Mouse (Mus musculus): Measurements from ENCODE around the gene Bnc2. TPM values are rescaled to one million over a fixed set of nuclear protein-coding genes. Genes with fewer than 3 reads are reported as not detected.

Bnc2 gene
- polyA plus RNA-seq, 1 experiment from 2014 or later, result 4.4 TPM

GRCm38 (mm10) chr4:84358204-84358603 lies 316.9 kb downstream of the Bnc2 start:
- Histone ChIP-seq H3K36me3 (ENCODE audit: insufficient read depth, low read length) (no peaks in the 10 kb centered on the region), H3K9me3 (replicated peaks; ENCODE audit: low read length) (no peaks in the 10 kb centered on the region), H3K9ac (ENCODE audit: low read depth, low read length) (no peak overlapping the region), H3K27me3 (ENCODE audit: insufficient read depth, low read length) (no peaks in the 10 kb centered on the region), H3K4me2 (ENCODE audit: low read length) (no peak overlapping the region), H3K4me1 (replicated peaks; ENCODE audit: insufficient read depth, low read length) (no peaks in the 10 kb centered on the region), H3K27ac (no peak overlapping the region), H3K4me3 (replicated peaks; ENCODE audit: low read depth, low read length) (no peak overlapping the region)
- WGBS, result 85% methylated on average over 2 of the region's 2 CpGs
- DNase-seq (ENCODE audit: low spot score) (no peak), ATAC-seq (replicated peaks; ENCODE audit: low FRiP score, low read depth) (no peak)
- no peak for TF ChIP-seq CTCF (IDR thresholded peaks at IDR 0.05; ENCODE audit: low read depth)

DNA sequence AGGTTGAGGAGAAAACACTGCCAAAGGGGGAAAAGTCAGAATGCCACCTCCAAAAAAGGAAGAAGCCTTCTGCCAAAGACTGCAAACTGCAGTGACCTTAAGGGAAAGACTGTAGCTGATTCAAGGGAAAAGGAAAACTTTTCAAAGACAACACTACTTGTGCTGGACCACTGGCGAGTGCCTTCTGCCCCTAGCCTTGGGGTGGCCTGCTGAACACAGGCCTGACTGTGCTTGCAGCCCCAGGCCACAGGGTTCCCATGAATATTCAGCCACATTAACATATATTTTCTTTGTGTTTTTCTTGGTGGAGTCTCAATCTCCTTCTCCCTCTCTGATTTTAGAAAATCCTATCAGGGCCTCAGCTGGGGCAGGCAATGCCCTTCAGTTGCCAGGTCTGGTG lies 317.7 kb downstream of the Bnc2 start:
- H3K36me3 ChIP-seq (ENCODE audit: insufficient read depth, low read length), result no peaks in the 10 kb centered on the region
- H3K9me3 ChIP-seq (replicated peaks; ENCODE audit: low read length), result no peaks in the 10 kb centered on the region
- H3K4me3 ChIP-seq (replicated peaks; ENCODE audit: low read depth, low read length), result no peak overlapping the region
- no peak for DNase-seq (ENCODE audit: low spot score)
- WGBS, result 78% methylated on average over 1 of the region's 1 CpGs
- no peaks in the 10 kb centered on the region for H3K4me1 ChIP-seq (replicated peaks; ENCODE audit: insufficient read depth, low read length)
- no peak for TF ChIP-seq CTCF (IDR thresholded peaks at IDR 0.05; ENCODE audit: low read depth)
- H3K27ac ChIP-seq, result no peak overlapping the region
- H3K27me3 ChIP-seq (ENCODE audit: insufficient read depth, low read length), result no peaks in the 10 kb centered on the region
- no peak for ATAC-seq (replicated peaks; ENCODE audit: low FRiP score, low read depth)
- H3K9ac ChIP-seq (ENCODE audit: low read depth, low read length), result no peak overlapping the region
- no peak overlapping the region for H3K4me2 ChIP-seq (ENCODE audit: low read length)

DNA sequence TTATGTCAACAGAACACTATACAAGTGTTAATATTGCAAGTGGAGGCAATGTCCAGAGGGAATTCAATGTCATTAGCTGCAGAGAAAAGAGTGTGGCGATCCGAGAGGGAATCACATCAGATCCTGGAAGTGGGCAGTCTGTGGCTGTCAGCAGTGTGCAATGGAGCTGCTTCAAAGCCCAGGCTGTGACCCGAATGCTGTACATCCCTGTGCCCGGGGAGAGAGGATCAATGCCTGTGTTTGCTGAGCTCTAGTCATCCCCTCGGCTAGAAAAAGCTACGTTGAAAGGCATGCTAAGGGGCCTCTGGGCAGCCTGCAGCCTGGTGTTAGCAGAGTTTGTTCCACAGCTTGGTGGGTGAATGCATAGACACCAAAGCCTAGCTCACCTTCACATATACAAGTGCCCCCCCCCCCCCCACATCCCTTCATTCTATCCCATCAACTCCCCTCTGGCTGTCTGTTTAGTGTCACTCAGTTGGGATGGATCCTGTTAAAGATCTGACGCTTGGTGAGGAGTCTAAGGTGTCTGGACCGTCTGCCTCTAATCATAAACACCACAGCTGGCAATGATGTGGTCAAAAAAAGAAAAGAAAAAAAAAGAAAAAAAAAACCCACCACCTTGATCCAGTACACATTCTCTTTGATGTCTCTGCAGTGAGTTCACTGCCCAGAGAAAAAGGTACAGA lies 318.5 kb downstream of the Bnc2 start:
- 41% methylated on average over 8 of the region's 8 CpGs for WGBS
- H3K9ac ChIP-seq (ENCODE audit: low read depth, low read length), result no peak overlapping the region
- no peak for DNase-seq (ENCODE audit: low spot score)
- H3K9me3 ChIP-seq (replicated peaks; ENCODE audit: low read length), result no peaks in the 10 kb centered on the region
- ATAC-seq (replicated peaks; ENCODE audit: low FRiP score, low read depth), result no peak
- no peak for TF ChIP-seq CTCF (IDR thresholded peaks at IDR 0.05; ENCODE audit: low read depth)
- no peak overlapping the region for H3K27ac ChIP-seq
- H3K27me3 ChIP-seq (ENCODE audit: insufficient read depth, low read length), result no peaks in the 10 kb centered on the region
- H3K4me3 ChIP-seq (replicated peaks; ENCODE audit: low read depth, low read length), result no peak overlapping the region
- H3K36me3 ChIP-seq (ENCODE audit: insufficient read depth, low read length), result no peaks in the 10 kb centered on the region
- no peaks in the 10 kb centered on the region for H3K4me1 ChIP-seq (replicated peaks; ENCODE audit: insufficient read depth, low read length)
- no peak overlapping the region for H3K4me2 ChIP-seq (ENCODE audit: low read length)

- Histone ChIP-seq H3K4me2 (ENCODE audit: low read length) (no peak overlapping the region), H3K4me3 (replicated peaks; ENCODE audit: low read depth, low read length) (no peak overlapping the region), H3K9ac (ENCODE audit: low read depth, low read length) (no peak overlapping the region), H3K4me1 (replicated peaks; ENCODE audit: insufficient read depth, low read length) (no peaks in the 10 kb centered on the region), H3K27me3 (ENCODE audit: insufficient read depth, low read length) (no peaks in the 10 kb centered on the region), H3K27ac (no peak overlapping the region), H3K9me3 (replicated peaks; ENCODE audit: low read length) (no peaks in the 10 kb centered on the region), H3K36me3 (ENCODE audit: insufficient read depth, low read length) (no peaks in the 10 kb centered on the region)
- 17% methylated on average over 2 of the region's 2 CpGs for WGBS
- no peak for TF ChIP-seq CTCF (IDR thresholded peaks at IDR 0.05; ENCODE audit: low read depth)
- DNase-seq (ENCODE audit: low spot score) (peak; percentile 22), ATAC-seq (replicated peaks; ENCODE audit: low FRiP score, low read depth) (no peak)
These were observed 322.4 kb downstream of the Bnc2 start for GRCm38 (mm10) chr4:84352656-84353055.

DNA sequence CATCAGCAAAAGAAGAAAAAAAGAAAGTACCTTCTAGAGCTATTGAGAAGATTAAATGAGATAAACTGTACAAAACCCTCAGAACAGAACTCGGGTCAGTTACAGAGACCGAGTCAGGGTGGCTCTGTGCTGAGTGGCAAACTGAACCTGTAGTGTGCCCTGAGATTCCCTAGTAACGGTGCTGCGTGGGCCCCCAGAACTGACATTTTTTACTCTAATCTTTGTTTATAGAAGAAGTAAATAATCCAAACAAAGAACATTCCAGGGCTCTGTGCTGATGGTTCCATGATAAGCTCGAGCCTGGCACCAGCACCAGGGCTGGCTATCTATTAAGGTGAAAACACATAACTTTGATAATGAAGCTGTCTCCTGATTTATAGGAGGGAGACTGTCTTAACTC lies 325.5 kb downstream of the Bnc2 start:
- no peak overlapping the region for H3K4me2 ChIP-seq (ENCODE audit: low read length)
- no peak for DNase-seq (ENCODE audit: low spot score)
- H3K4me3 ChIP-seq (replicated peaks; ENCODE audit: low read depth, low read length), result no peak overlapping the region
- no peaks in the 10 kb centered on the region for H3K36me3 ChIP-seq (ENCODE audit: insufficient read depth, low read length)
- no peaks in the 10 kb centered on the region for H3K9me3 ChIP-seq (replicated peaks; ENCODE audit: low read length)
- H3K4me1 ChIP-seq (replicated peaks; ENCODE audit: insufficient read depth, low read length), result no peaks in the 10 kb centered on the region
- no peak overlapping the region for H3K27ac ChIP-seq
- H3K9ac ChIP-seq (ENCODE audit: low read depth, low read length), result no peak overlapping the region
- no peak for TF ChIP-seq CTCF (IDR thresholded peaks at IDR 0.05; ENCODE audit: low read depth)
- 40% methylated on average over 5 of the region's 5 CpGs for WGBS
- ATAC-seq (replicated peaks; ENCODE audit: low FRiP score, low read depth), result no peak
- H3K27me3 ChIP-seq (ENCODE audit: insufficient read depth, low read length), result no peaks in the 10 kb centered on the region

DNA sequence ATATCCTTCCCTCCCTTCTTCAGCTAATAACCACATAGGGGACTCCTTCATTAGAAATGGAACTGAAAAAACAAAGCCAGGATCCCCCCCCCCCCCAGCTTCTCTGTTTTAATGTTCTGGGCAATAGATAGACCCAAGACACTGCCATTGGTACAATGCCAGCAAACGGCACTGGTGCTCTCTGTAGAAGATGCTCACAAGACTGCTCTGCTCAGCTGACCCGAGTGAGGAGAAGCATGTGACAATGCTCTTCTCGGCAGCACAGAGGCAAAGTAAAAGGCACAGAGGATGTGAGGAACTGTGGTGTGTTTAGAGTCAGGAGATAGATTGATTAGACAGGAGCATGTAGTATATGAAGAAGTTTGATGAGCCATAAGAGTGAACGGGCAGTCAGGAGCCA lies 335.9 kb downstream of the Bnc2 start:
- Histone ChIP-seq H3K4me1 (replicated peaks; ENCODE audit: insufficient read depth, low read length) (no peaks in the 10 kb centered on the region), H3K4me3 (replicated peaks; ENCODE audit: low read depth, low read length) (no peak overlapping the region), H3K27ac (no peak overlapping the region), H3K4me2 (ENCODE audit: low read length) (no peak overlapping the region), H3K36me3 (ENCODE audit: insufficient read depth, low read length) (no peaks in the 10 kb centered on the region), H3K27me3 (ENCODE audit: insufficient read depth, low read length) (no peaks in the 10 kb centered on the region), H3K9me3 (replicated peaks; ENCODE audit: low read length) (no peaks in the 10 kb centered on the region), H3K9ac (ENCODE audit: low read depth, low read length) (no peak overlapping the region)
- WGBS, result 84% methylated on average over 4 of the region's 4 CpGs
- ATAC-seq (replicated peaks; ENCODE audit: low FRiP score, low read depth), result no peak
- no peak for DNase-seq (ENCODE audit: low spot score)
- no peak for TF ChIP-seq CTCF (IDR thresholded peaks at IDR 0.05; ENCODE audit: low read depth)

- ATAC-seq (replicated peaks; ENCODE audit: low FRiP score, low read depth), result no peak
- Histone ChIP-seq H3K27me3 (ENCODE audit: insufficient read depth, low read length) (no peaks in the 10 kb centered on the region), H3K4me3 (replicated peaks; ENCODE audit: low read depth, low read length) (no peak overlapping the region), H3K36me3 (ENCODE audit: insufficient read depth, low read length) (no peaks in the 10 kb centered on the region), H3K27ac (no peak overlapping the region), H3K4me2 (ENCODE audit: low read length) (no peak overlapping the region), H3K9ac (ENCODE audit: low read depth, low read length) (no peak overlapping the region), H3K9me3 (replicated peaks; ENCODE audit: low read length) (no peaks in the 10 kb centered on the region), H3K4me1 (replicated peaks; ENCODE audit: insufficient read depth, low read length) (no peaks in the 10 kb centered on the region)
- DNase-seq (ENCODE audit: low spot score), result no peak
- no peak for TF ChIP-seq CTCF (IDR thresholded peaks at IDR 0.05; ENCODE audit: low read depth)
- WGBS, result 83% methylated on average over 9 of the region's 9 CpGs
These were observed 343.1 kb downstream of the Bnc2 start for GRCm38 (mm10) chr4:84331995-84332394.

Measured in kidney, postnatal 0 days (tissue).